Mouse (Mus musculus) heart, adult 2 months (tissue): ENCODE results near the gene Parg.

Experiments
- CTCF ChIP-seq: fragments of 200-600 bp; IDR thresholded peaks from 2 replicates; pipeline ENCODE4 v1.8.1; 2022; ENCODE audit warnings: antibody characterized with exemption, mild to moderate bottlenecking, moderate library complexity
- EP300 ChIP-seq: fragments of 200-500 bp; IDR thresholded peaks from 2 replicates; pipeline ENCODE4 v1.6.1; 2011; ENCODE audit warnings: low read depth, low read length, control low read depth; ENCODE audit not compliant: insufficient read depth

DNA sequence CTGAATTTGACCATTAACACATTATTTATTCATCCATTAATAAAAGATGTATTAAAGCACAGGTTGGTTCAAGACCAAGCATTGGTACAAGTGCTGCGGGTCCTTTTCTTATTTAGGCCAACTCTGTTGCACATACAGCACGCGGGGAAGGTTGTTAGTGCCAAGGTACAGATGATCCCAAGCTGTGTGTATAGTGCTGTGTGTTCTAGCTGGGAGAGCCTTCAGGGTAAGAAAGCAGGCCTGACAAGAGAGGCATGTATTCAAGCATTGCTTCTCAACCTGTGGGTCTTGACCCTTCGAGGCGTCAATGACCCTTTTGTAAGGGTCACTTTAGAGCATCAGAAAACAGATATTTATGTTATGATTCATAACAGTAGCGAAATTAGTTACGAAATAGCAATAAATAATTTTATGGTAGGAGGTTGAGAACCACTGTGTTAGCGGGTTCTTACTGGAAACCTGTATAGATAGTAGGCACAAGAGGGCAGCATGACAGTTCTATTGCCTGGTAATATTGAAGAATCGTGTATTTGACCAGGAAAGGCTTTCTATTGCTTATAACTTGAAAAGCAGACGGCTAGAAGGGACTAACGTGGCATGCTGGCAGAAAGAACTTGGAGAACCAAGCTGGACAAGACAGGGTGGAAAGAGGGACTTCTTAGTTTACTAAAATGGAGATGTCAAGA lies 38.4 kb upstream of the Parg start:
- TF ChIP-seq CTCF = no peak
- TF ChIP-seq EP300 = no peak
